Mouse (Mus musculus): ENCODE measurements around the gene Rgl2. TPM values are rescaled to one million over a fixed set of nuclear protein-coding genes. Genes with fewer than 3 reads are reported as not detected.

Rgl2 gene
- polyA plus RNA-seq, 1 experiment from 2014 or later, result 38.9 TPM

Small RNA genes lying within 50 kb of the gene (microRNA-seq; reads per million reads assigned to microRNA genes)
- gene Gm27740, result not detected

Other genes with a start within 250 kb of the Rgl2 start
- gene Hnrnpm, start 242.7 kb upstream of the Rgl2 start, polyA plus RNA-seq (2014; fragmentation: Nextera tagmentation; extraction: Ambion mirVana), result 185 and 197 TPM in 2 replicates
- gene March2, start 210.9 kb upstream of the Rgl2 start, polyA plus RNA-seq (2014; fragmentation: Nextera tagmentation; extraction: Ambion mirVana), result 71.0 and 85.3 TPM in 2 replicates
- gene Rab11b, start 169.0 kb upstream of the Rgl2 start, polyA plus RNA-seq (2014; fragmentation: Nextera tagmentation; extraction: Ambion mirVana), result 300 and 314 TPM in 2 replicates
- gene Angptl4, start 147.7 kb upstream of the Rgl2 start, polyA plus RNA-seq (2014; fragmentation: Nextera tagmentation; extraction: Ambion mirVana), result 13.5 and 16.4 TPM in 2 replicates
- gene Kank3, start 119.0 kb upstream of the Rgl2 start, polyA plus RNA-seq (2014; fragmentation: Nextera tagmentation; extraction: Ambion mirVana), result 53.8 and 54.2 TPM in 2 replicates
- gene Rps28, start 105.0 kb upstream of the Rgl2 start, polyA plus RNA-seq (2014; fragmentation: Nextera tagmentation; extraction: Ambion mirVana), result 653 and 768 TPM in 2 replicates
- 628 and 707 TPM in 2 replicates for gene Ndufa7, start 105.0 kb upstream of the Rgl2 start, polyA plus RNA-seq (2014; fragmentation: Nextera tagmentation; extraction: Ambion mirVana)
- 43.5 and 49.2 TPM in 2 replicates for gene Cd320, start 86.5 kb upstream of the Rgl2 start, polyA plus RNA-seq (2014; fragmentation: Nextera tagmentation; extraction: Ambion mirVana)
- gene Gm7029, start 55.7 kb upstream of the Rgl2 start, polyA plus RNA-seq (2014; fragmentation: Nextera tagmentation; extraction: Ambion mirVana), result not detected in 2 replicates
- 4.5 and 5.4 TPM in 2 replicates for gene Kifc1, start 38.9 kb upstream of the Rgl2 start, polyA plus RNA-seq (2014; fragmentation: Nextera tagmentation; extraction: Ambion mirVana)
- gene Platr17, start 24.4 kb upstream of the Rgl2 start, polyA plus RNA-seq (2014; fragmentation: Nextera tagmentation; extraction: Ambion mirVana), result 0.26 and 0.35 TPM in 2 replicates
- gene Daxx, start 20.1 kb upstream of the Rgl2 start, polyA plus RNA-seq (2014; fragmentation: Nextera tagmentation; extraction: Ambion mirVana), result 24.5 and 27.2 TPM in 2 replicates
- 44.9 and 47.1 TPM in 2 replicates for gene Tapbp, start 13.6 kb upstream of the Rgl2 start, polyA plus RNA-seq (2014; fragmentation: Nextera tagmentation; extraction: Ambion mirVana)
- gene Zbtb22, start 13.6 kb upstream of the Rgl2 start, polyA plus RNA-seq (2014; fragmentation: Nextera tagmentation; extraction: Ambion mirVana), result 4.5 and 8.9 TPM in 2 replicates
- gene Pfdn6, start 10.8 kb downstream of the Rgl2 start, polyA plus RNA-seq (2014; fragmentation: Nextera tagmentation; extraction: Ambion mirVana), result 110 TPM in 2 replicates
- gene Wdr46, start 11.1 kb downstream of the Rgl2 start, polyA plus RNA-seq (2014; fragmentation: Nextera tagmentation; extraction: Ambion mirVana), result 14.7 and 15.5 TPM in 2 replicates
- 3.8 and 4.6 TPM in 2 replicates for gene B3galt4, start 21.9 kb downstream of the Rgl2 start, polyA plus RNA-seq (2014; fragmentation: Nextera tagmentation; extraction: Ambion mirVana)
- 27.6 and 30.6 TPM in 2 replicates for gene Vps52, start 26.3 kb downstream of the Rgl2 start, polyA plus RNA-seq (2014; fragmentation: Nextera tagmentation; extraction: Ambion mirVana)
- gene Rps18, start 26.5 kb downstream of the Rgl2 start, polyA plus RNA-seq (2014; fragmentation: Nextera tagmentation; extraction: Ambion mirVana), result 1,085 and 1,186 TPM in 2 replicates
- gene H2-K1, start 70.8 kb downstream of the Rgl2 start, polyA plus RNA-seq (2014; fragmentation: Nextera tagmentation; extraction: Ambion mirVana), result 32.3 and 37.8 TPM in 2 replicates
- gene Ring1, start 95.1 kb downstream of the Rgl2 start, polyA plus RNA-seq (2014; fragmentation: Nextera tagmentation; extraction: Ambion mirVana), result 5.4 and 7.4 TPM in 2 replicates
- gene H2-Ke6, start 98.5 kb downstream of the Rgl2 start, polyA plus RNA-seq (2014; fragmentation: Nextera tagmentation; extraction: Ambion mirVana), result 46.8 and 57.7 TPM in 2 replicates
- 48.0 and 53.2 TPM in 2 replicates for gene Slc39a7, start 102.1 kb downstream of the Rgl2 start, polyA plus RNA-seq (2014; fragmentation: Nextera tagmentation; extraction: Ambion mirVana)
- gene Rxrb, start 102.3 kb downstream of the Rgl2 start, polyA plus RNA-seq (2014; fragmentation: Nextera tagmentation; extraction: Ambion mirVana), result 14.2 and 16.4 TPM in 2 replicates
- gene Col11a2, start 109.9 kb downstream of the Rgl2 start, polyA plus RNA-seq (2014; fragmentation: Nextera tagmentation; extraction: Ambion mirVana), result 0.32 and 0.51 TPM in 2 replicates
- 0.78 TPM in 1 of 2 replicates, not detected in the other for gene H2-Oa, start 162.8 kb downstream of the Rgl2 start, polyA plus RNA-seq (2014; fragmentation: Nextera tagmentation; extraction: Ambion mirVana)
- 5.7 and 9.3 TPM in 2 replicates for gene H2-DMa, start 190.0 kb downstream of the Rgl2 start, polyA plus RNA-seq (2014; fragmentation: Nextera tagmentation; extraction: Ambion mirVana)
- 72.8 and 74.9 TPM in 2 replicates for gene Brd2, start 193.1 kb downstream of the Rgl2 start, polyA plus RNA-seq (2014; fragmentation: Nextera tagmentation; extraction: Ambion mirVana)
- 0.32 and 0.36 TPM in 2 replicates for gene H2-DMb2, start 213.8 kb downstream of the Rgl2 start, polyA plus RNA-seq (2014; fragmentation: Nextera tagmentation; extraction: Ambion mirVana)
- 0.38 and 0.62 TPM in 2 replicates for gene H2-DMb1, start 223.5 kb downstream of the Rgl2 start, polyA plus RNA-seq (2014; fragmentation: Nextera tagmentation; extraction: Ambion mirVana)

All from heart, embryonic 14.5 days (tissue).